Mouse (Mus musculus): ENCODE measurements at regions not wholly inside any gene's neighbourhood (a gene's known extent, or its start where the extent isn't known, plus 50 kb on each side); places are given as distances from the start of the nearest gene placed in this dataset.

- peak; percentile 29 for DNase-seq (ENCODE audit: low spot score)
Measured at GRCm38 (mm10) chr6:8831204-8831603, 52.9 kb upstream of the Ica1 start.

- DNase-seq (ENCODE audit: low spot score), result peak; percentile 17
Measured at GRCm38 (mm10) chr6:8832924-8833323, 54.6 kb upstream of the Ica1 start.

GRCm38 (mm10) chr6:8853657-8854056 lies 75.4 kb upstream of the Ica1 start:
- DNase-seq (ENCODE audit: low spot score), result no peak

DNA sequence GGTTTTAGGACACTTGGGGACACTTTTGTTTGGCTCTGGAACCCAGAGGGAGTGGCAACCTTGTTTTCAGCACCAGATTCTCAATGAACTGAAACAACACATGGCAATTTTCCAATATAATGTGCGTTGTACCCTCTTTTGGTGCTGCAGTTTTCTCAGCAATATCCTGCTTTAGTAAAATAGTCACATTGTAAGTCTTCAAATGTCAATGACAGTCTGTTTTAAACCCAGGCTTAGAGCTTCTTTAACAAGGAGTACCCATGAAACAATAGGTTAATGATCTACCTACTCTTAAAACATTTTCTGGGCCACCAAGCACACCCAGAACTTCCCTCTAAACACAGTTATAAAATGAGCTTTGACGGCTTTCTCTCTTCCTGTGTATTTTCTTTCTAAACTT lies 82.3 kb upstream of the Ica1 start:
- no peak for DNase-seq (ENCODE audit: low spot score)

GRCm38 (mm10) chr6:8863843-8864620 lies 84.2 kb upstream of the Nxph1 start:
- DNase-seq (ENCODE audit: low spot score), result no peak

- no peak for DNase-seq (ENCODE audit: low spot score)
Measured at GRCm38 (mm10) chr6:8877373-8878070, 70.7 kb upstream of the Nxph1 start.

- DNase-seq (ENCODE audit: low spot score), result no peak
Measured at GRCm38 (mm10) chr6:8893665-8894064, 54.6 kb upstream of the Nxph1 start.

DNA sequence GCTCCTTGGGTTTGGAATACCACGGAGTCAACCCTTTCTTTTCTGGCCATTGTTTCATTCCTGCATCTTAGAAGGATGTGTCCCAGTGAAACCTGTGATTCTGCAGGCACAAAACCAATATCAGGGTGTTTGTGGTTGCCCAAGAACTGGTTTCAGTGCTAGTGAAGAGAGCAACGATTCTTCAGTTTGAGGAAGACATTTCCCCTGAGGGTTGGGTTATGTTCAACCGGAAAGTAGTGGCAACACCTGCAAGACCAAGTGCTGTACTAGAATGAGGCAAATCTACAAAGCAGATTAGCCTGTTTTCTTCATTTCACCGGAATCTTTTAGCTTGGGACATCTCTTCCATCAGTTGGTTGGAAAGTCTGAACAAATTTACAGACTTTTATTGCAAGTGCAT lies 52.1 kb upstream of the Nxph1 start:
- no peak for DNase-seq (ENCODE audit: low spot score)

DNA sequence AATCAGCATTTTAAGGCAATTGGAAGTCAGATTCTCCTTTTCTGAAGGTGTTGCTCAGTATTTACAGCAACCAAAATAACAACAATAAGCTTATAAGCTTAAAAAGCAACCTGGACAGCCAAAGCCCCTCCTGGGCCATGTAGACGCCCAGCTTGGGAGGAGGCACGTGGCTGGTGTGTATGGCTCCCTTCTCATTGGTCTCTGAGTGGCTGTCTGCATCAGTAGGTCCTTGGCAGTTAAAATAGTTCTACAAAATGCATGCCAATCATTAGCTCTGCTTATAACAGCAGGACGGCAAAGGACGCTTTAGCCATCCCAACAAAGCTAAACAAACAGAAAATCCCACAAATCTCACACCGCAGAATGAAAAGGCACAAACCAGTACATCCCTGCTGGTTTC lies 51.4 kb upstream of the Nxph1 start:
- no peak for DNase-seq (ENCODE audit: low spot score)

DNA sequence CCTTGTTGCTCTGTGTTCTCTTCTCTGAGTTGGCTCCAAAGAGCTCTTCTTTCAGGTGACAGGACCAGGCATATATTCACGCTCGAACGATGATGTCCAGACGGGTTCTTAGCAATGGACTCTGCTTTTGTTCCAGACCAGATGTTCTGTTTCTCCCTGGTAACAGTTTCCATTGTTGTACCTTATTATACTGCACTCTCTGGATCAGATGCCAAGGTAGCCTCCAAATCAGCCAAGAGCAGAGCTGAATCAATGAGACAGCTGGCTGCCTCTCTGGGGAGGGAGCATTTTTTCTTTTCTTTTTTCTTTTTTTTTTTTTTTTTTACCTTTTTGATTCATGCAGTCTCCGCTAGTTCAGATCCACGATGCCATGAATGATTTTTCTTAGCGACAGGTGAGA lies 50.9 kb upstream of the Nxph1 start:
- no peak for DNase-seq (ENCODE audit: low spot score)

GRCm38 (mm10) chr6:8898268-8898667 lies 50.0 kb upstream of the Nxph1 start:
- no peak for DNase-seq (ENCODE audit: low spot score)
